Mouse (Mus musculus) ovary, postnatal 36 days (tissue): Measurements from ENCODE around the gene Zswim3.
A peak's percentile ranks its signal among the peaks of the same experiment; 100 is the strongest.
"Not testable (repeated sequence)": the region's sequence is repeated elsewhere in the genome, so short reads cannot be mapped to it uniquely, and the experiment has no call there.

Source experiments
- DNase-seq: peaks from one replicate; pipeline ENCODE4 v3.0.0; 2022; ENCODE audit warnings: low spot score, mixed read lengths

The Zswim3 gene

DNA sequence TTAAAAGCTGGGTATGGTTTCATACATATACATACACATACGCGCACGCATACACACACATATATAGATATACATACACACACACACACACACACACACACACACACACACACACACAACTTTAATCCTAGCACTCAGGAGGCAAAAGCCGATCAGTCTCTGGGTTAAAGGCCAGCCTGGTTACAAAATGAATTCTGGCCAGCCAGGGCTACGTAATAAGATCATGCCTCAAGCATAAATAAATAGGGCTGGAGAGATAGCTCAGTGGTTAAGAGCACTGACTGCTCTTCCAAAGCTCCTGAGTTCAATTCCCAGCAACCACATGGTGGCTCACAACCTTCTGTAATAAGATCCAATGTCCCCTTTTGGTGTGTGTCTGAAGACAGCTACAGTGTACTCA, 50.7 kb downstream of the Zswim3 start:
- not testable (repeated sequence) for DNase-seq

DNA sequence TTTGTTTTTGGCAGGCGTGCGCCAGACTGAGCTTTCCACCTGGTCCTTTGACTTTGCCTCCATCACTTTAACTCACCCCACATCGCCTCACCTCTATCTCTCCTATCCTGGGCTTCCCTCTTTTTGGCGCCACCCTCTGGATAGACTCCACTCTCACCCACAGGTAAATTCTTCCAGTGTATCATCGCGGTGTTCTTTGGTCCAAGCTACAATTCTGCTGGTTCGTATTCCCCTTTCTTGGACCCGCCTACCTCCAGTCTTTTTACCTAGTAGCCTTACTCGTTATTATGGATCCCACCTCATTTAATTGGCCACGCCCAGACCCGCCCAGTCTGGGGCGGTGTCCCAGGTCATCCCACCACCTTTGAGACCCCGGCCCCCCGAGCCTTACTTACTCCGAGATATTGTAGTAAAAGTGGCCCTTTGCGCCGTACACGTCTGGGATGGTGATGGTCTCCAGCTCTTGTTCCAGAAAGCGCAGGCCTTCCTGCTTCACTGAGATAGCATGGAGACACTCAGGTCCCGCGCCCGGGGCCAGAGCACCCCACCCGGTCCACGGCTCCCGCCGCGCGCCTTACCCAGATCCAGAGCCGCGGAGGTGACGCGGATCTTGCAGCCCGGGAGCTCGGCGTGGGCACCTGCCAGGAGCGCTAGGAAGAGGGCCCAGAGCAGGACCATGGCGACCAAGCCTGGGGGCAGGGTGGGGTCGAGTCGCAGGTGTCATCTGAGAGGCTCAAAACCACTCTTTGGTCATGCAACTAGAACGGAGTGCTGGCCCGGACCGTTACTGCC, 51.6 kb downstream of the Zswim3 start:
- DNase-seq = no peak

DNA sequence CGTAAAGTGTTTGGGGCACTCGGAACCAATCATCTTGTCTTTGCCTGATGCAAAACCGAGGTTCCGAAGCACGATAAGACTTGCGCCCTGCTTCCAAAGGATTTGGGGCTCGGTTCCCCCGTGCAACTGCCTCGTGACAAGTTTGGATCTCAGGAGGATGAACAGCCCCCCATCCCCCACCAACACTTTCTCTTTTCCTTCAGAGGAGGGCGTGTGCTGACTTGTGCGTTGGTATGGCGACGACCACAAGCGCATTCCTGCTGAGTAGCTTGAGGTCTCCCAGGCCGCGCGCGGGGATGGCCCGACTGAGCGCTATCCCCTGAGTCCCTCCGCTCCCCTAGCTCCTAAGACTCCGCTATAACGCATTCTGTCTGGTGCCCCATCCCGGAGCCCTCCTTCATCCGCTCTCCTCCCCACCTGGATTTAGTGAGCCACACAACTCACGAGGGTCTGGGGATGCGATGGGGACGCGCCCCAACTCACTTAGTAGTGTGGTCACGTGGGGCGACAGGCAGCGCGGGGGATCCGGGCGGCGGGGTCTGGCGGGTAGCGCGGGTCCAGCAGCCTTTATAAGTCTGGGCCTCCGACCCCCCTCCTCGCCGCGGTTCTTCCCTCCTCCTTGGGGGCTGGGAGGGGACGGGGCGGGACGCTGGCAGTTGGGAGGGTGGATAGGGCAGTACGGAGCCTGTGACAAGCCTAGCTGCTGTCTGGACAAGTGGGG, 52.4 kb downstream of the Zswim3 start, which contains the start of gene Pltp:
Gene Pltp, minus strand, starts transcription at position 611 of the 721 bp plus-strand sequence.
- DNase-seq = peak; percentile 50

- DNase-seq = no peak
These were observed 53.1 kb downstream of the Zswim3 start for GRCm38 (mm10) chr2:164857842-164858553.

- no peak for DNase-seq
These were observed 54.3 kb downstream of the Zswim3 start for GRCm38 (mm10) chr2:164859155-164859554.

DNA sequence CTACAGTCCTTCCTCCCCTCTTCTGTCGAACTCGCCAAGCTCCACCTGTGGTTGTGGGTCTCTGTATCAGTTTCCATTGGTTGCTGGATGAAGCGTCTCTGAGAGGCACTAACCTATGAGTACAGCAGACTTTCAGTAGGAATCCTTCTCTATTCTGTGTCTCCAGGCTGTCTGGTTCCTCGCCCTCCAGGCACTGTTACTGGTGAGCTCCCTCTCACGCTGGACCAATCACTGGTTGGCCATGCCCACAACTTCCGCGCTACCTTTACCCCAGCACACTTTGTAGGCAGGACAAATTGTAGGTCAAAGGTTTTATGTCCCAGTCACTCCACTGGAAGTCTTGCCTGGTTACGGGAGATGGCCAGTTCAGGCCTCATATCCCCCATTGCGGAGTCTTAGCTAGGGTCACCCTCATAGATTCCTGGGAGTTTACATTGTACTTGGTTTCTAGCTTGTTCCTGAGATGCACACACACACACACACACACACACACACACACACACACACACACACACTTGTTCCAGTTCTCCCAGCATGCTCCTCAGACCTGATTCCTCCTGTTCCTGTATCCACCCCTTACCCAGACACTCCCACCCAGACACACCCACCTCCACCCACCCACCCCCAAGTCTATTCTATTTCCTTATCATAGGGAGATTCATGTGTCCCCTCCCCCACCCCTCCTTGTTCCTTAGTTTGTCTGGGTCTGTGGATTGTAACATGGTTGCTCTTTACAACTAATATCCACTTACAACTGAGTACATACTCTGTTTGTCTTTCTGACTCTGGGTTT, 54.9 kb downstream of the Zswim3 start:
- DNase-seq = no peak

- no peak for DNase-seq
These were observed 56.2 kb downstream of the Zswim3 start for GRCm38 (mm10) chr2:164861094-164861493.

DNA sequence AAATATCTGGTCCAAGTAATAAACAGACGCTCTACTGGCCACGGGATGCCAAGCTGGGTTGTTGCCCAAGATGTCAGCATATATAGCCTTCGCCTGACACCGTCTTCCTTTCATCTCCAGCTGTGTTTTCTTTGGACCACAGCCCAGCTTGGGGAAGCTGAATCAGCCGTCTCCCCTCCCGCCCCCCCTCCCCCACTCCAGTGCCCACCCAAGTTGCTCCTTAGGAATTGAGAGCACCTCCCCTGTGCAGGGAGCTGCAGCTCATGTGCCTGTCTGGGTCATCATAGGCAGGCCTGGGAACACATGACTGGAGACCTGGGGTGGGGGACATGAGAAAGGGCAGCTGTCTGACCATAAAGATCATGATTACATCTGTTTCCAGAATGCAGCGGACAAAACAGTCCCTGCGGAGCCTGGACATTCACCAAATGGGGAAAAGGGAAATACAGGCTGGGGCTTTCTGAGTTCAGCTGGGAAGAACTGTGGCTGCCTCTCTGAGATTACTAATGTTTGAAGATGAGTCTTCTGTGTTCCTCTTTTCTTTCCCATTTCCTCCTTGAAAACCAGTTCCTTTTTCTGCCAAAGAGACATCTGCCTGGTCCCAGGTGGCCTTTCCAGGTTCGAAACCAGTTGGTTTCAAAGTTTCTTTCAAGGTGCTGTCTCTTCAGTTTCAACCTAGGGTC, 57.4 kb downstream of the Zswim3 start:
- DNase-seq = no peak

DNA sequence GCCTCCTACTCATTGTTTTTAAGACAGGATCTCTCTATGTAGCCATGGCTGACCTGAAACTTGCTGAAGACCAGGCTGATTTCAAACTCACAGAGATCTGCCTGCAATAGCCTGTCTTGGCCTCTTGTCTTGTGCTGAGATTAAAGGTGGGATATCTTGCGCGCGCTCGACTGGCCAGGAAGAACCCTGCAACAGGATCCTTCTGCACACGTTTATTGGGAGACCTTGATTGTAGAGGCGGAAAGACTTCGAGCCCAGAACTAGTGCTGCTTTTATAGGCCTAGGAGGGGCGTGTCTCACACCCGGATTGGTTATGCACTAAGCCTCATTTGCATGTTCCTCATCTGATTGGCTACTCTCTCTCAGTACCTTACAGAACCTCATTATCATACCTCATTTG, 58.5 kb downstream of the Zswim3 start:
- not testable (repeated sequence) for DNase-seq

DNA sequence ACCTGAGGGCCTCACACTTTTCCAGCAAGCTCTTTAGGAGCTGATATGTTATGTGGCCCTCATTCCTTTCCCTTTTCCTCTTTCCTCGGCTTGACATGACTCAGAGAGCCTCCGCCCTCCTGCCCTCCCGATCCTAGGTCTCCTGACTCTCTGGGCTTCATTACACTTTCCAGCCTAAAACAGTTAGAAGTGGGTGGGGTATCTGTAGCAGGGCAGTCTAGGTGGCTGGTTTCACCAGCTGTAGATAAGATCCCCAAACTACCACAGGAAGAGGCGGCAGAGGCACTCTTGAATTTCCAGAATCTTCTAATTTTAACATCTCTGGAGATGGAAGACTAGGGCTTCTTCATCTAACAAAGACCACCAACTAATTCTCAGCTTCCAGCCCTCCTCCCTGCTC, 59.7 kb downstream of the Zswim3 start:
- no peak for DNase-seq

DNA sequence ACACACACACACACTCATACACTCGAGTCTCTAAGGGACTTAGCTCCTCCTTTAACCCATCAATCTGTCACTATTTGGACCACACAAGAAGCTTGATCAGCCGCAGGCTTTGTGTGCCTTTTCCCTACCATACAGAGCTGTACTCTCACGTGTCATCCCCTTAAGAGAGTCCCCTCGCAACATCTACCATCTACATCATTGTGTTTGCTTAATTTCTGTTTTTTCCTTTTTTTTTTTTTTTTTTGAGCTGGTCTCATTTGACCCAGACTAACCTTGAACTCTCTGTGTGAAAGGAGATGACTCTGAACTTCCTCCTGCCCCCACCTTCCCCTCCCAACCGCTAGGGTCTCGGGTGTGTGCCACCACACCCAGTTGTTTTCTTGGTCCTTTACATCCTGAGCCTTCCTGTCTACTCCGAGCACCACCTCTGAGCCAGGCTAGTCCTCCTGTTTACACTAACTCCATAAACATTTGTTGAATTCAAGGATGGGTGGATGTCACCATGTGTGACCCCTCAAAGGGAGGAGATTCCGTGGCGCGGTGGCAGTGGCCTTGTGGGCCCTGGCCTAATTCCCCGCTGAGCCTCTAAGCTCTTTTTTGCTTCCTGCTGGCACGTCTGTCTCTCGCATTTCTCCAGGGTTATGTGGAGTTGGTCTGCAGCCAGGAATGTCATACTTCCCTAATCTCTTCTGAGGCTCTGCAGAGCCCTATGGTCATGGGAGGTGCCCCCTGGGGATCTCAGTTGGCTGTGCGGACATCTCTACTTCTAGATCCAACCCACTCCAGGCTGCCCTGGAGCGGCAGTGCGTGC, 62.0 kb downstream of the Zswim3 start:
- DNase-seq = no peak

DNA sequence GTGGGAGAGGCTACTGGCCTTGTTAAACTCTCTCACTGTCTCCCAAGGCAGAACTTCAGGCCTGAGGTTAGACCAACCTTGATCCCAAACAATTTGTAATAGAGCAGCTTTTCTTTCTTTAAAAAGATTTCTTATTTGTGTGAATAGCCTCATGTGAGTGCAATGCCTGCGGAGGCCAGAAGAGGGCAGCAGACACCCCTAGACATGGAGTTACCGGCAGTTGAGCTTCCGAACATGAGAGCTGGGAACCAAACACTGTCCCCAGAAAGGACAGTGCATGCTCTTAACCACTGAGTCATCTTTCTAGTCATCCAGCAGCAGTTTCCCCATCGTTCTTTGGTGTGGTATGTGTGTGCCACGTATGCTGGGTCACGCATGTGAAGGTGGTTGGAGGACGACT, 62.7 kb downstream of the Zswim3 start:
- no peak for DNase-seq

DNA sequence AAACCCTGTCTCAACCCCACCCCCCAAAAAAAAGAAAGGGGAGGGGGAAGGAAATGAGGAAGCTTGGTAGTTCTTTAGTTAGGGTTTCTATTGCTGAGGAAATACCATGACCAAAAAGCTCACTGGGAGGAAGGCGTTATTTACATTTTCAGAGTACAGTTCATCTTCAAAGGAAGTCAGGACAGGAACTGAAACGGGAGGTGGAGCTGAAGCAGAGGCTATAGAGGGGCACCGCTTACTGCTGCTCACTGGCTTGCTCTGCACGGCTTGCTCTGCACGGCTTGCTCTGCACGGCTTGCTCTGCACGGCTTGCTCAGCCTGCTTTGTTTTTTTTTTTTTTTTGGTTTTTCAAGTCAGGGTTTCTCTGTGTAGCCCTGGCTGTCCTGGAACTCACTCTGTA, 63.6 kb downstream of the Zswim3 start:
- no peak for DNase-seq
